Mouse (Mus musculus): Measurements from ENCODE around the gene Adpgk. TPM values are rescaled to one million over a fixed set of nuclear protein-coding genes. Genes with fewer than 3 reads are reported as not detected.

Adpgk gene
- polyA plus RNA-seq, 1 experiment from 2014 or later = 45.5 TPM

DNA sequence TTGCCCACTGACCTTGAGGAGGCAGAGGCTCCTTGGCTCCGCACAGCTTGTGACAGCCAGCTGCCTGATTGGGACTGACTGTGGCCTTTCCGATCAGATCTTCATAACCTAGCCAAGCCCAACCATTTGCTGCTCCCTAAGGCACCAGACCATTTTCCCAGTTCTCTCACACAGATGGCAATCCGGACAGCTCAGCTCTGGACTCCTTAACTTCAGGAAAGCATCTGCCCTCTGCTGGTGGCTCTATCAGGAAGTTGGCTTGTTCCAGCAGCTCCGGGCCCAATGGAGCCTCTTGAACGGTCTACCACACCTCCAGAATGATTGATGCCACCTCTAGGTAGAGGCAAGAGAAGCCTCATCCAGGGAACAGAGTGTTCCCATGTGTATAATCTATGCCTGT lies 21.6 kb upstream of the Adpgk start:
- no peak overlapping the region for H3K4me2 ChIP-seq (replicated peaks; ENCODE audit: low read depth, low read length)
- H3K9ac ChIP-seq (ENCODE audit: low read depth, low read length) = no peak overlapping the region
- H3K27me3 ChIP-seq (ENCODE audit: control insufficient read depth, insufficient read depth, low read length) = no peaks in the 10 kb centered on the region
- peak; percentile 73 for ATAC-seq (ENCODE audit: low FRiP score, low TSS enrichment)
- H3K9me3 ChIP-seq (ENCODE audit: control insufficient read depth, low read length) = no peaks in the 10 kb centered on the region
- no peak overlapping the region for H3K4me3 ChIP-seq (ENCODE audit: low read length)
- 13% methylated on average over 5 of the region's 5 CpGs for WGBS
- H3K4me1 ChIP-seq (ENCODE audit: control insufficient read depth, insufficient read depth, low read length) = peaks cover 14% of the 10 kb centered on the region
- H3K36me3 ChIP-seq (ENCODE audit: control insufficient read depth, insufficient read depth, low read length) = no peaks in the 10 kb centered on the region
- H3K27ac ChIP-seq (ENCODE audit: low read depth, low read length) = no peak overlapping the region

DNA sequence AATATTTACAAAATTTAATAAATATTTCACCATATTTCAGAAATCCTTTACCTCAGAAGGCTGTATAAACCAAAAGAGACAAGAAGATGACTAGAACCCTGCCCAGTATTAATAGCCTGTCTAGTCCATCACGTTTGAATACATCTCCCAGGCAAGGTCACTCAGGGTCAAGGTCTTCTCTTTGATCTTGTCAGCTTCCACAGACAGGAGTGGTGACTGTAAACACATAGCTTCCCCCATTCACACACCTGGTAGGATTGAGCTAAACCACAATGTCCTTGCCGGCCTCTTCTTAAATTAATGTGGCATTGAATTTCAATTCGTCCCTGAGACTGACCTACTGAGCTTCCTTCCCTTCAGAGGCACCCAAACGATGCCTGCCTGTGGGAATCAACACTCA lies 20.3 kb upstream of the Adpgk start:
- no peak overlapping the region for H3K4me3 ChIP-seq (ENCODE audit: low read length)
- no peaks in the 10 kb centered on the region for H3K27me3 ChIP-seq (ENCODE audit: control insufficient read depth, insufficient read depth, low read length)
- H3K36me3 ChIP-seq (ENCODE audit: control insufficient read depth, insufficient read depth, low read length) = no peaks in the 10 kb centered on the region
- no peak overlapping the region for H3K4me2 ChIP-seq (replicated peaks; ENCODE audit: low read depth, low read length)
- H3K9ac ChIP-seq (ENCODE audit: low read depth, low read length) = no peak overlapping the region
- peaks cover 12% of the 10 kb centered on the region for H3K4me1 ChIP-seq (ENCODE audit: control insufficient read depth, insufficient read depth, low read length)
- H3K9me3 ChIP-seq (ENCODE audit: control insufficient read depth, low read length) = no peaks in the 10 kb centered on the region
- 19% methylated on average over 4 of the region's 4 CpGs for WGBS
- ATAC-seq (ENCODE audit: low FRiP score, low TSS enrichment) = no peak
- H3K27ac ChIP-seq (ENCODE audit: low read depth, low read length) = peak overlapping the region; percentile 44; the same call in 1 of the 2 replicates

GRCm38 (mm10) chr9:59271711-59272110 lies 19.6 kb upstream of the Adpgk start:
- Histone ChIP-seq H3K27ac (ENCODE audit: low read depth, low read length) (peak overlapping the region; percentile 47), H3K27me3 (ENCODE audit: control insufficient read depth, insufficient read depth, low read length) (no peaks in the 10 kb centered on the region), H3K36me3 (ENCODE audit: control insufficient read depth, insufficient read depth, low read length) (no peaks in the 10 kb centered on the region), H3K9ac (ENCODE audit: low read depth, low read length) (peak overlapping the region; percentile 23; the same call in 1 of the 2 replicates), H3K9me3 (ENCODE audit: control insufficient read depth, low read length) (no peaks in the 10 kb centered on the region), H3K4me3 (ENCODE audit: low read length) (no peak overlapping the region), H3K4me2 (replicated peaks; ENCODE audit: low read depth, low read length) (no peak overlapping the region), H3K4me1 (ENCODE audit: control insufficient read depth, insufficient read depth, low read length) (peaks cover 11% of the 10 kb centered on the region)
- peak; percentile 70 for ATAC-seq (ENCODE audit: low FRiP score, low TSS enrichment)
- WGBS = 24% methylated on average over 6 of the region's 6 CpGs

GRCm38 (mm10) chr9:59273199-59273598 lies 18.2 kb upstream of the Adpgk start:
- no peak for ATAC-seq (ENCODE audit: low FRiP score, low TSS enrichment)

DNA sequence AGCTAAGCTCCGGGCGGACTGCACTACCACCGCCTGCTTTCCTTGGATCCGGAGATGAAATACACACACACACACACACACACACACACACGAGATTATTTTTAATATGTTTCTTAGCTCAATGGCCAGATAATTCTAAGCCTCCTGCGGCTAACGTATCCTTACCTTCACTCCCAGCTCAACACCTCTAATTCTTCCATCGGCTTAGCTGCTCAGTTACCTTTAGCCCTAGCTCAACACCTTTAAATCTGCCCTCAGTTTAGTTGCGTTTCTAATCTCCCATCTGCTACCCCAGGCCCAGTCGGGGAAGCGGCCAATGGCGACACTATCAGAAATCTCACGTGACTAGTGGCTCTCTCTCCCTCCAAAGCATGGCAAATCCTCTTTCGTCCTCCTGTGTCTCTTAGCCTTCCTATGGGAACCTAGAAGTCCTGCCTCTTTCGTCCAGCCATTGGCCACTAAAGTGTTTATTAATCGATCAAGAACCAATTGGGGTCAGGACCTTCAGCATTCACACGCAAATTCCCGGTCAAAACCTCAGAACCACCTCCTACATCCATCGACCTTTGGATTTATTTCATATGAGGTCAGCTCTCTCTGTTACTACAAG lies 16.4 kb upstream of the Adpgk start:
- H3K4me2 ChIP-seq (replicated peaks; ENCODE audit: low read depth, low read length) = no peak overlapping the region
- no peak overlapping the region for H3K9ac ChIP-seq (ENCODE audit: low read depth, low read length)
- no peaks in the 10 kb centered on the region for H3K36me3 ChIP-seq (ENCODE audit: control insufficient read depth, insufficient read depth, low read length)
- WGBS = 89% methylated on average over 19 of the region's 19 CpGs
- ATAC-seq (ENCODE audit: low FRiP score, low TSS enrichment) = no peak
- no peaks in the 10 kb centered on the region for H3K27me3 ChIP-seq (ENCODE audit: control insufficient read depth, insufficient read depth, low read length)
- H3K9me3 ChIP-seq (ENCODE audit: control insufficient read depth, low read length) = no peaks in the 10 kb centered on the region
- no peak overlapping the region for H3K27ac ChIP-seq (ENCODE audit: low read depth, low read length)
- no peak overlapping the region for H3K4me3 ChIP-seq (ENCODE audit: low read length)
- peaks cover 11% of the 10 kb centered on the region for H3K4me1 ChIP-seq (ENCODE audit: control insufficient read depth, insufficient read depth, low read length)

More at GRCm38 (mm10) chr9:59273199-59273598, 18.2 kb upstream of the Adpgk start:
- peaks cover 11% of the 10 kb centered on the region for H3K4me1 ChIP-seq (ENCODE audit: control insufficient read depth, insufficient read depth, low read length)
- no peak overlapping the region for H3K4me3 ChIP-seq (ENCODE audit: low read length)
- no peak overlapping the region for H3K4me2 ChIP-seq (replicated peaks; ENCODE audit: low read depth, low read length)
- H3K27me3 ChIP-seq (ENCODE audit: control insufficient read depth, insufficient read depth, low read length) = no peaks in the 10 kb centered on the region
- H3K36me3 ChIP-seq (ENCODE audit: control insufficient read depth, insufficient read depth, low read length) = no peaks in the 10 kb centered on the region
- H3K9me3 ChIP-seq (ENCODE audit: control insufficient read depth, low read length) = no peaks in the 10 kb centered on the region
- no peak overlapping the region for H3K27ac ChIP-seq (ENCODE audit: low read depth, low read length)
- H3K9ac ChIP-seq (ENCODE audit: low read depth, low read length) = no peak overlapping the region

GRCm38 (mm10) chr9:59278199-59278598 lies 13.2 kb upstream of the Adpgk start:
- H3K9me3 ChIP-seq (ENCODE audit: control insufficient read depth, low read length) = no peaks in the 10 kb centered on the region
- no peak overlapping the region for H3K27ac ChIP-seq (ENCODE audit: low read depth, low read length)
- H3K4me3 ChIP-seq (ENCODE audit: low read length) = no peak overlapping the region
- H3K4me2 ChIP-seq (replicated peaks; ENCODE audit: low read depth, low read length) = no peak overlapping the region
- no peak overlapping the region for H3K9ac ChIP-seq (ENCODE audit: low read depth, low read length)
- no peaks in the 10 kb centered on the region for H3K36me3 ChIP-seq (ENCODE audit: control insufficient read depth, insufficient read depth, low read length)
- no peaks in the 10 kb centered on the region for H3K4me1 ChIP-seq (ENCODE audit: control insufficient read depth, insufficient read depth, low read length)
- no peak for ATAC-seq (ENCODE audit: low FRiP score, low TSS enrichment)
- no peaks in the 10 kb centered on the region for H3K27me3 ChIP-seq (ENCODE audit: control insufficient read depth, insufficient read depth, low read length)
- 91% methylated on average over 2 of the region's 2 CpGs for WGBS

GRCm38 (mm10) chr9:59278694-59279093 lies 12.7 kb upstream of the Adpgk start:
- no peaks in the 10 kb centered on the region for H3K9me3 ChIP-seq (ENCODE audit: control insufficient read depth, low read length)
- no peaks in the 10 kb centered on the region for H3K4me1 ChIP-seq (ENCODE audit: control insufficient read depth, insufficient read depth, low read length)
- no peak overlapping the region for H3K4me3 ChIP-seq (ENCODE audit: low read length)
- 55% methylated on average over 5 of the region's 5 CpGs for WGBS
- H3K27ac ChIP-seq (ENCODE audit: low read depth, low read length) = no peak overlapping the region
- no peaks in the 10 kb centered on the region for H3K36me3 ChIP-seq (ENCODE audit: control insufficient read depth, insufficient read depth, low read length)
- no peak overlapping the region for H3K4me2 ChIP-seq (replicated peaks; ENCODE audit: low read depth, low read length)
- H3K9ac ChIP-seq (ENCODE audit: low read depth, low read length) = no peak overlapping the region
- H3K27me3 ChIP-seq (ENCODE audit: control insufficient read depth, insufficient read depth, low read length) = no peaks in the 10 kb centered on the region
- ATAC-seq (ENCODE audit: low FRiP score, low TSS enrichment) = no peak

GRCm38 (mm10) chr9:59280888-59281287 lies 10.5 kb upstream of the Adpgk start:
- Histone ChIP-seq H3K27me3 (ENCODE audit: control insufficient read depth, insufficient read depth, low read length) (no peaks in the 10 kb centered on the region), H3K36me3 (ENCODE audit: control insufficient read depth, insufficient read depth, low read length) (no peaks in the 10 kb centered on the region), H3K4me2 (replicated peaks; ENCODE audit: low read depth, low read length) (no peak overlapping the region), H3K4me3 (ENCODE audit: low read length) (no peak overlapping the region), H3K9me3 (ENCODE audit: control insufficient read depth, low read length) (no peaks in the 10 kb centered on the region), H3K4me1 (ENCODE audit: control insufficient read depth, insufficient read depth, low read length) (no peaks in the 10 kb centered on the region), H3K27ac (ENCODE audit: low read depth, low read length) (no peak overlapping the region), H3K9ac (ENCODE audit: low read depth, low read length) (no peak overlapping the region)
- WGBS = 91% methylated on average over 5 of the region's 5 CpGs
- no peak for ATAC-seq (ENCODE audit: low FRiP score, low TSS enrichment)

DNA sequence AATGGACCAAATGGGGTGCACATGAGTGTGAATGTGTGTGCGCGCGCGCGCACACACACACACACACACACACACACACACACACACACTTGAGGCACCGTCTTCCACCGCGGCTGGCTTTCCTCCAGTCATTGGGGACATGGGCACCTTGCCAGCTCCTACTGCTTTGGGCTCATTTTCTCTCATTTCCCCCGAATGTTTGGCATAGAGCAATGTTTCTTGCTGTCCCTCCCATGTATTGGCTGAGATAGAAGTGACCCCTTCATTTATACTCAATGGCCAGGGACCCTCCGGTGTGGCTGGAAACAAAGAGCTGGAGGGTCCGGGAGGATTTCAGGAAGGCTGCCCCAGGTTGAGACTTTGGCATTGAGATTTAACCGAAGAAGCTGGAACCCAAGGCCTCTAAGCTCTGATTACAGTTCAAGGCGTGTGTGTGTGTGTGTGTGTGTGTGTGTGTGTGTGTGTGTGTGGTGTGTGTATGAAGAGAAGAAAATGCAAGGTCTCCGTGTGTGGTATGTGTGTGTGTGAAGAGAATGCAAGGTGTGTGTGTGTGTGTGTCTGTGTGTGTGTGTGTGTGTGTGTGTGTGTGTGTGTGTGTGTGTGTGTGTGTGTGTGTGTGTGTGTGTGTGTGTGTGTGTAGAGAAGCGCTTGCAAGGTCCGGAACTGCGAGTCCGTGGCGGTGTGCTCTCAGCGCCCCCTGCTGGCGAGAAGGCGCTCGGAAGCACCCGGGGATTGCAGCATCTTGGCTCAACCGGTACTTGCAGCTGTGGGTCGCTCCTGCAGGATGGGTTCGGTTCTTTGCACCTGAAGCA lies 9.3 kb upstream of the Adpgk start:
- Histone ChIP-seq H3K27ac (ENCODE audit: low read depth, low read length) (no peak overlapping the region), H3K9ac (ENCODE audit: low read depth, low read length) (no peak overlapping the region), H3K4me3 (ENCODE audit: low read length) (no peak overlapping the region), H3K36me3 (ENCODE audit: control insufficient read depth, insufficient read depth, low read length) (no peaks in the 10 kb centered on the region), H3K27me3 (ENCODE audit: control insufficient read depth, insufficient read depth, low read length) (no peaks in the 10 kb centered on the region), H3K4me1 (ENCODE audit: control insufficient read depth, insufficient read depth, low read length) (no peaks in the 10 kb centered on the region), H3K4me2 (replicated peaks; ENCODE audit: low read depth, low read length) (peak overlapping the region; percentile 15; the same call in 1 of the 2 replicates), H3K9me3 (ENCODE audit: control insufficient read depth, low read length) (no peaks in the 10 kb centered on the region)
- 44% methylated on average over 26 of the region's 27 CpGs for WGBS
- peak; percentile 68 for ATAC-seq (ENCODE audit: low FRiP score, low TSS enrichment)
